Mouse (Mus musculus) myocyte (in vitro differentiated cells): ENCODE data around the gene Ncapd3. TPM values are rescaled to one million over a fixed set of nuclear protein-coding genes. Genes with fewer than 3 reads are reported as not detected.

ENCODE experiments used
- H3K27me3 ChIP-seq: one replicate; pipeline ENCODE4 v1.6.1; 2011; ENCODE audit not compliant: control insufficient read depth, insufficient read depth, insufficient read length
- H3K36me3 ChIP-seq: one replicate; pipeline ENCODE4 v1.6.1; 2011; ENCODE audit not compliant: control insufficient read depth, insufficient read depth
- H3K4me2 ChIP-seq: one replicate; pipeline ENCODE4 v1.6.1; 2011; ENCODE audit warnings: low read depth, control low read depth
- H3K4me3 ChIP-seq: one replicate; pipeline ENCODE4 v1.5.1; 2011; ENCODE audit warnings: mild to moderate bottlenecking, control low read depth, moderate library complexity
- H3K79me2 ChIP-seq: one replicate; pipeline ENCODE4 v1.6.1; 2011; ENCODE audit not compliant: control insufficient read depth, insufficient read depth
- H3ac ChIP-seq: one replicate; pipeline ENCODE4 v1.6.1; 2011; ENCODE audit not compliant: control insufficient read depth, insufficient read length
- CEBPB ChIP-seq: IDR thresholded peaks from 2 replicates; pipeline ENCODE4 v1.6.1; 2011; ENCODE audit warnings: mild to moderate bottlenecking, moderate library complexity; ENCODE audit not compliant: poor library complexity, insufficient read depth, severe bottlenecking
- E2F4 ChIP-seq: IDR thresholded peaks from one replicate; pipeline ENCODE4 v1.6.1; 2011; ENCODE audit warnings: mild to moderate bottlenecking, control low read depth, moderate library complexity; ENCODE audit not compliant: insufficient read depth
- MAX ChIP-seq: IDR thresholded peaks from one replicate; pipeline ENCODE4 v1.6.1; 2011; ENCODE audit warnings: low read depth, mild to moderate bottlenecking, control low read depth
- MYOD1 ChIP-seq, 3 experiments: IDR thresholded peaks; one replicate each; pipeline ENCODE4 v1.6.1; 2011; ENCODE audit warnings: control low read depth in 2 of 3, low read depth in 2 of 3, mild to moderate bottlenecking in 2 of 3, moderate library complexity in 1 of 3; ENCODE audit not compliant: insufficient read length in 2 of 3, control insufficient read depth in 1 of 3
- MYOG ChIP-seq, 3 experiments: IDR thresholded peaks; one replicate each; pipeline ENCODE4 v1.6.1; 2011; ENCODE audit warnings: control low read depth in 2 of 3, low read depth in 2 of 3, mild to moderate bottlenecking in 2 of 3; ENCODE audit not compliant: insufficient read length in 2 of 3, control insufficient read depth in 1 of 3, insufficient read depth in 1 of 3
- POLR2A ChIP-seq: IDR thresholded peaks from one replicate; pipeline ENCODE4 v1.6.1; 2011; ENCODE audit warnings: low read depth, mild to moderate bottlenecking, control low read depth, moderate library complexity; ENCODE audit not compliant: insufficient read length
- POLR2AphosphoS2 ChIP-seq: IDR thresholded peaks from one replicate; pipeline ENCODE4 v1.6.1; 2011; ENCODE audit warnings: low read depth, control low read depth; ENCODE audit not compliant: insufficient read length
- REST ChIP-seq: IDR thresholded peaks from one replicate; pipeline ENCODE4 v1.6.1; 2011; ENCODE audit warnings: mild to moderate bottlenecking, control low read depth, moderate library complexity; ENCODE audit not compliant: insufficient read depth, insufficient read length
- SRF ChIP-seq: IDR thresholded peaks from one replicate; pipeline ENCODE4 v1.6.1; 2011; ENCODE audit warnings: low read depth; ENCODE audit not compliant: control insufficient read depth, insufficient read length
- TCF12 ChIP-seq: IDR thresholded peaks from one replicate; pipeline ENCODE4 v1.6.1; 2011; ENCODE audit warnings: mild to moderate bottlenecking, control low read depth; ENCODE audit not compliant: poor library complexity, insufficient read depth, severe bottlenecking
- TCF3 ChIP-seq: IDR thresholded peaks from one replicate; pipeline ENCODE4 v1.6.1; 2011; ENCODE audit warnings: low read depth, control low read depth; ENCODE audit not compliant: insufficient read length
- USF1 ChIP-seq: IDR thresholded peaks from one replicate; pipeline ENCODE4 v1.6.1; 2011; ENCODE audit warnings: low read depth, mild to moderate bottlenecking, control low read depth, moderate library complexity
- polyA plus RNA-seq: library from polyadenylated mRNA; unstranded; fragments of >200 nt; fragmentation: generic; extraction: Trizol; gene quantifications from one replicate; pipeline ENCODE4 v1.2.1, GENCODE M21; 2012; ENCODE audit warnings: missing spikeins

The Ncapd3 gene
- polyA plus RNA-seq, 1 experiment, result 4.3 TPM

DNA sequence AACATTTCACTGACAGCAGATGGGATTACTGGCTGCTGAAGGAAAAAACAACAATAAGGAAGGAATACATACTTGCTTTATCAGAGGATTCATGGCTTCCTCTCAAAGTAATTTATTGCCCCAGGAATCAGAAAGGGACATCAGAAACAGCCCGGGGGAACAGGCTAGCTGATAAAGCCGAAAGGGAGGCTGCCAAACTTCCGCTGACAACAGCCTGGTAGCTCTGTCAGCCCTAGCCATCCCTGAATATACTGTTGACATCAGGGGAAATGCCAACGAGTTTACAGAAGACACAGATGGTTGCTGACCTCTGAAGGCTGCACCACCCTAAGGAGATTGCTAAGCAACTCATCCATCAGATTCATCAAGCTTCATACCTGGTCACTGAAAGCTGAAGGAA lies 98.7 kb downstream of the Ncapd3 start:
- Histone ChIP-seq H3K4me3 (no peak overlapping the region), H3ac (no peak overlapping the region), H3K27me3 (no peaks in the 10 kb centered on the region), H3K79me2 (no peaks in the 10 kb centered on the region), H3K36me3 (no peaks in the 10 kb centered on the region), H3K4me2 (no peak overlapping the region)
- no peak for TF ChIP-seq CEBPB

DNA sequence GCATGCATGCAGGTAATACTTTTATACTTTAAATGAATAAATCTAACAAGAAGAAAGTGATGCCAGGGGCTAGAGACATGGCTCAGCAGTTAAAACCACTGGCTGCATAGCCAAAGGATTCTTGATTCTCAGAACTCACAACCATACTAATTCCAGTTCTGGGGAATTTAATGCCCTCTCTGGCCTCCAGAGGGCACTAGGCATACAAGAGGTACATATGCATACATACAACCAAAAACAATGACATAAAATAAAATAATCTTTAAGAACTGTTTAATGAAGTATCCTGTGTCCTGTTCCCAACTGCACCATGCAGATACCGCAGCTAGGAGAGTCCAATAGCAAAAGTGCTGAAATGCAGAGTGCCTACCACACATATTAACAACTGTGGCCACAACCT lies 104.4 kb downstream of the Ncapd3 start:
- no peaks in the 10 kb centered on the region for H3K36me3 ChIP-seq
- TF ChIP-seq MAX (no peak), CEBPB (no peak), TCF12 (no peak), USF1 (no peak), REST (no peak), POLR2A (no peak), POLR2AphosphoS2 (no peak), E2F4 (no peak), SRF (no peak), MYOD1 (IDR thresholded peaks at IDR 0.05; ENCODE audit: control insufficient read depth in 1 of 3, insufficient read length in 2 of 3, low read depth in 2 of 3) (no peak), TCF3 (no peak), MYOG (IDR thresholded peaks at IDR 0.05; ENCODE audit: control insufficient read depth in 1 of 3, insufficient read depth in 1 of 3, insufficient read length in 2 of 3, low read depth in 2 of 3) (no peak)
- H3ac ChIP-seq, result no peak overlapping the region
- no peaks in the 10 kb centered on the region for H3K79me2 ChIP-seq
- no peaks in the 10 kb centered on the region for H3K27me3 ChIP-seq
- H3K4me3 ChIP-seq, result no peak overlapping the region
- no peak overlapping the region for H3K4me2 ChIP-seq

DNA sequence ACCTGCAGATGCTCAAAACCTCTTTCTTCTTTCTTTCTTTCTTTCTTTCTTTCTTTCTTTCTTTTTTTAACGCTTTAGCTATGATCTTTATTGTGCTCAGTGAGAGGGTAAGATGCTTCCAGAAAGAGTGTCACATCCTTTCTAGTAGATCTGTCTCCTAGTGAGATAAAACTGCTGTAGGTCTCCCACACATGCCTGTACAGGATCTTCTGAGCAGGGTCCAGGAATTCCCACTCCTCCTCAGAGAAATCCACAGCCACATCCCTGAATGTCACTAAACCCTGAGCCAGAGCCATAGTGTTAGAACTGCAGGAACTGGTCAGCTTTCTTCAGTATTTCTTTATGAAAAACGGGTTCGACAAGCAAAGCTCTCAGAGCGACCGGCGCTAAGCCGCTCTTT lies 105.4 kb downstream of the Ncapd3 start:
- no peak for TF ChIP-seq SRF
- TF ChIP-seq POLR2AphosphoS2, result no peak
- no peak for TF ChIP-seq REST
- TF ChIP-seq USF1, result no peak
- no peak for TF ChIP-seq CEBPB
- TF ChIP-seq E2F4, result no peak
- TF ChIP-seq TCF12, result no peak
- TF ChIP-seq MYOD1 (IDR thresholded peaks at IDR 0.05; ENCODE audit: control insufficient read depth in 1 of 3, insufficient read length in 2 of 3, low read depth in 2 of 3), result no peak
- TF ChIP-seq MYOG (IDR thresholded peaks at IDR 0.05; ENCODE audit: control insufficient read depth in 1 of 3, insufficient read depth in 1 of 3, insufficient read length in 2 of 3, low read depth in 2 of 3), result no peak
- no peak for TF ChIP-seq TCF3
- no peak for TF ChIP-seq POLR2A
- no peak for TF ChIP-seq MAX
- Histone ChIP-seq H3ac (no peak overlapping the region), H3K4me3 (no peak overlapping the region), H3K4me2 (no peak overlapping the region), H3K79me2 (no peaks in the 10 kb centered on the region), H3K36me3 (no peaks in the 10 kb centered on the region), H3K27me3 (no peaks in the 10 kb centered on the region)

DNA sequence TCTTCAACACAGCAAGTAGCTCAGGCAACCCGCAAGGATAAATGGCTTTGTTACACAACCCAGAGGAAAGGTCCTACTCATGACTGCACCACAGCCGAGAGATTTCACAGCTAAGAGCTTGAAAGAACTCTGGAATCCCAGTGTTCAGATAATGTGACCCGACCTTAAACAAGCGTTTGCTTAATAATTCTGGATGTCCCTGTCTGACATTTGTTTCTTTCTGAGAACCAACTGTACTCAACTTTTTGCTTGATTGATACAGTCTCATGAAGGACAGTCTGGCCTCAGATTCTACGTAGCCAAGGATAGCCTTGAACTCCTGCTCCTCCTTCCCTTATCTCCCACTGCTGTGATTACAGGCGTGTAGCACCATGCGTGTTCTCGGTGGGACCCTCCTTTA lies 106.7 kb downstream of the Ncapd3 start:
- Histone ChIP-seq H3ac (no peak overlapping the region), H3K4me2 (no peak overlapping the region), H3K79me2 (no peaks in the 10 kb centered on the region), H3K4me3 (no peak overlapping the region), H3K27me3 (no peaks in the 10 kb centered on the region), H3K36me3 (no peaks in the 10 kb centered on the region)
- TF ChIP-seq SRF (no peak), REST (no peak), TCF12 (no peak), CEBPB (no peak), POLR2A (no peak), E2F4 (no peak), MAX (no peak), TCF3 (no peak), POLR2AphosphoS2 (no peak), MYOG (IDR thresholded peaks at IDR 0.05; ENCODE audit: control insufficient read depth in 1 of 3, insufficient read depth in 1 of 3, insufficient read length in 2 of 3, low read depth in 2 of 3) (no peak), MYOD1 (IDR thresholded peaks at IDR 0.05; ENCODE audit: control insufficient read depth in 1 of 3, insufficient read length in 2 of 3, low read depth in 2 of 3) (no peak), USF1 (no peak)

DNA sequence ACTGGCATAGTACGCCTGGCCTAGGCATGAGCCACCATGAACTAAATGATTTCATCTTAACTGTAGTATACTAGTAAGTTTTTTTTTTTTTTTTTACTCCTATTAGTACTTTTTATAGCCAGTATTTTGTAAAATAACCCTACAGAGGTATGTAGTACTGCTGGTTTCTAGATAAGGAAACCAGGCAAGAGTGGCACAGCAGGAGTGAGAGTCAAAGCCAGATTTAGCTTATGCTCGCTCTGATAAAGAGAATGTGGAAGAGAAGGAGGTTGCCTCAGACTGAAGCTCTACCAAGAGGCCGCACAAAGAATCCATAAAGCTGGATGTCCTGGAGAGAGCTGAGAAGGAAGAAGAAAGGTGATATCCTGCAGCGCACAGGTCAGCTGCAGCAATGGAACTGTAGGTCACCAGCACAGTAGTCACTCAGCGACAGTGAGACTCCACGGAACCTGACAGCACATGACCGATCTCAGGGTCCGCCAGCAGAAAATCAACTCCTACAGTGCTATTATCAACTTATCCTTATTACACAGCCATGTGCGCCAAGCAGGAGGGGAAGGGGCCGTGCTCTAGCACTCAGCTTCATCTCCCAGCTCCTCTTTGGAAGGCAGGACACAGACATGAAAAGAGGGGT lies 110.6 kb downstream of the Ncapd3 start:
- TF ChIP-seq E2F4, result no peak
- Histone ChIP-seq H3K79me2 (no peaks in the 10 kb centered on the region), H3K4me2 (no peak overlapping the region), H3K36me3 (no peaks in the 10 kb centered on the region), H3K27me3 (no peaks in the 10 kb centered on the region), H3K4me3 (no peak overlapping the region), H3ac (no peak overlapping the region)
